Mouse (Mus musculus) cerebellum, adult 9-11 months (tissue): ENCODE data around the gene Lgr4.

ENCODE experiments used
- DNase-seq: peaks from one replicate; pipeline ENCODE4 v3.0.0; 2022

Lgr4 gene

GRCm38 (mm10) chr2:109953048-109953717 is 35.7 kb downstream of the Lgr4 start:
- DNase-seq = no peak

- DNase-seq = no peak
Measured at GRCm38 (mm10) chr2:109953893-109954292, 36.4 kb downstream of the Lgr4 start.

- DNase-seq = no peak
Measured at GRCm38 (mm10) chr2:109955060-109955459, 37.6 kb downstream of the Lgr4 start.

- no peak for DNase-seq
Measured at GRCm38 (mm10) chr2:109955910-109956309, 38.5 kb downstream of the Lgr4 start.

GRCm38 (mm10) chr2:109956785-109957184 is 39.3 kb downstream of the Lgr4 start:
- no peak for DNase-seq

- no peak for DNase-seq
Measured at GRCm38 (mm10) chr2:109958692-109959406, 41.4 kb downstream of the Lgr4 start.

- no peak for DNase-seq
Measured at GRCm38 (mm10) chr2:109959407-109960075, 42.1 kb downstream of the Lgr4 start.

GRCm38 (mm10) chr2:109960246-109960645 is 42.8 kb downstream of the Lgr4 start:
- DNase-seq = no peak

GRCm38 (mm10) chr2:109961174-109961573 is 43.7 kb downstream of the Lgr4 start:
- no peak for DNase-seq

- no peak for DNase-seq
Measured at GRCm38 (mm10) chr2:109963591-109964258, 46.3 kb downstream of the Lgr4 start.

- no peak for DNase-seq
Measured at GRCm38 (mm10) chr2:109965753-109966420, 48.4 kb downstream of the Lgr4 start.

- DNase-seq = no peak
Measured at GRCm38 (mm10) chr2:109966863-109967262, 49.4 kb downstream of the Lgr4 start.

GRCm38 (mm10) chr2:109969381-109969780 is 51.9 kb downstream of the Lgr4 start:
- DNase-seq = no peak

GRCm38 (mm10) chr2:109969926-109970532 is 52.6 kb downstream of the Lgr4 start:
- DNase-seq = no peak

- DNase-seq = no peak
Measured at GRCm38 (mm10) chr2:109970744-109971410, 53.4 kb downstream of the Lgr4 start.

- DNase-seq = no peak
Measured at GRCm38 (mm10) chr2:109972310-109972709, 54.9 kb downstream of the Lgr4 start.

GRCm38 (mm10) chr2:109972922-109973321 is 55.5 kb downstream of the Lgr4 start:
- no peak for DNase-seq

GRCm38 (mm10) chr2:109974807-109975206 is 57.4 kb downstream of the Lgr4 start:
- DNase-seq = no peak

- DNase-seq = no peak
Measured at GRCm38 (mm10) chr2:109976181-109976580, 58.7 kb downstream of the Lgr4 start.

- no peak for DNase-seq
Measured at GRCm38 (mm10) chr2:109977322-109977721, 59.9 kb downstream of the Lgr4 start.

- no peak for DNase-seq
Measured at GRCm38 (mm10) chr2:109979209-109979608, 61.8 kb downstream of the Lgr4 start.

GRCm38 (mm10) chr2:109983435-109983834 is 66.0 kb downstream of the Lgr4 start:
- DNase-seq = no peak
